Mouse (Mus musculus): ENCODE results near the gene Vps51.

The Vps51 gene

DNA sequence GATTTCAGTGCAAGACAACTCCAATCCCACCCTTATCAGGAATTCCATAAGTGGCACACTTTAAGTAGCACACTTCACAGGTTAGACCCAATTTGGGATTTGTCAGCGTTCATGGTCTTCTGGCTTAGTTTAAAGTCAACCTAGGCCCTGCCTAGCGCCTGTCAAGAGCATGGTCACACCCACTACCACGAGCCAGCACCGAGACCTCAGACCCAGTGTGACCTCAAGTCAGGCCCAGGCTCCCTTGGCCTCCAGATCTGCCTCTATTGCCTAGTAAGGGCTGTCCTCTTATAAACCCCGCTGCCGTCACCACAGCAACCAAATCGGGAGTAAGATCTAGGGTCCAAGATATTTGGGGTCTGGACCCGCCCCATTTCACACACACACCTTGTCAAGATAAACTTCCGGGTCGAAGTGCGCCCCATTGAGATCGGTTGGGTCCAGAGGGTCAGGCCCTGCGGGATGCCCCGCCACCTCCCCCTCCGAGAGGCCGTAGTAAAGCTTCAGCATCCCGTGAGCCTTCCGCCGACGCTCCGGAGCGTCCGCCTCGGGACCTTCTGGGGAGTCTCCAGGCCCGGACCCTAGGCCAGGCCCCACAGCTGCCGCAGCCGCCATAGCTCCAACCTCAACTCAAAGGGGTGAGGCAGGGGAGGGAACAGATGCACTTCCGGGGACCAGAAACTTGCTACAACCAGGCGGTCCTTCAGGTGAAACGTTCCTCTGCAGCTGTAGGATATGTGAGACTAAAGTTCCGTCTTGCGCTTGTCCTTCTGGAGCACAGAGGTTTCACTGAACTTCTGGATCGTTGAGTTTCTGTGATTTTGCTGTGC, at the start of gene Vps51:
Gene Vps51 (minus strand): TSS at position 668 of the 830 bp plus-strand sequence.
- peak; percentile 75 to 82 for DNase-seq (ENCODE audit: low spot score in 2 of 2)

DNA sequence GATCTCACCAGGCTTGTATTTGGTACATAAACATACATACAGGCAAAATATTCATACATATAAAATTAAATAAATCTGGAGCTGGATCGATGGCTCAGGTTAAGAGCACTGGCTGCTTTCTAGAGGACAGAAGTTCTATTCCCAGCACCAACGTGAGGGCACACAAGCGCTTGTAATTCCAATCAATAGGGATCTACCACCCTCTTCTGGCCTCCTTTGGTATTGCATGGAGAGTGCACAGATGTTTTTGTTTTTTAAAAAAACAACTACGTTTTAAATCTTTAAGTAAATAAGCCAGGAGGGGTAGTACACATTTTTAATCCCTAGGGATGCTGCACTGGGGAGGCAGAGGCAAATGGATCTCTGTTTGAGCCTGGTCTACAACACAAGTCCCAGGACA, 49.3 kb upstream of the Vps51 start:
- no peak for DNase-seq (ENCODE audit: low spot score in 2 of 2)

DNA sequence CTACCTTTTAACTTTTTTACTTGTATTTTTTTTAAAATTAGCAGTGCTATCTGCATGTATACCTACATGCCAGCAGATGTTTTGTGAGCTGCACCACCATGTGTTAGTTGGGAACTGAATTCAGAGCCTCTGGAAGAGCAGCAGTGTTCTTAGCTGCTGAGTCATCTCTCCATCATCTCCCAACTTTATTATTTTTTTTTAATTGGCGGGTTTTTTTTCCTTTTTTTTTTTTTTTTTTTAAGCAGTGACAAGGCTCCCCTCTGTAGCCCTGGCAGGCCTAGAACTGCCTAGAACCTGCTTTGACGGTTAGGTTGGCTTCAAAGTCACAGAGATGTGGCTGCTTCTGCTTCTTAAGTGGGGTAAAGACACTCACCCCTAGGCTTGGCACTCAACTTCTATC, 47.9 kb upstream of the Vps51 start:
- no peak for DNase-seq (ENCODE audit: low spot score in 2 of 2)

DNA sequence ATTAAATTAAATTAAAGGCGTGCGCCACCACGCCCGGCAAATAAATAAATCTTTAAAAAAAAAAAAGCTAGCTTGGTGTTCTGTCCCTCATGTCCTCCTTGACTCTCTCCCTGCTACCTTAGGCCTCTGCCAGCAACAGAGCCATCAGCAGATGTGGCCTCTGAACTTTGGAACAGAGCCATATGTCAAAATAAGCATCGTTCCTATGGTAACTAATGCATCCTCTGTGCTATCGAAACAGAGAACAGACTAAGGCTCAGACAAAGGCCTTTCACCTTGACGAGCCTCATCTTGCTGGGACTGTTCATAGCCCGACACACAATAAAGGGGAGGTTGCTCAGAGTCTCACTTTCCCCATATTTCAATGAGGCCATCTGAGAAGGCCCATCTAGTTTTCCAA, 46.3 kb upstream of the Vps51 start:
- DNase-seq (ENCODE audit: low spot score in 2 of 2), result no peak

DNA sequence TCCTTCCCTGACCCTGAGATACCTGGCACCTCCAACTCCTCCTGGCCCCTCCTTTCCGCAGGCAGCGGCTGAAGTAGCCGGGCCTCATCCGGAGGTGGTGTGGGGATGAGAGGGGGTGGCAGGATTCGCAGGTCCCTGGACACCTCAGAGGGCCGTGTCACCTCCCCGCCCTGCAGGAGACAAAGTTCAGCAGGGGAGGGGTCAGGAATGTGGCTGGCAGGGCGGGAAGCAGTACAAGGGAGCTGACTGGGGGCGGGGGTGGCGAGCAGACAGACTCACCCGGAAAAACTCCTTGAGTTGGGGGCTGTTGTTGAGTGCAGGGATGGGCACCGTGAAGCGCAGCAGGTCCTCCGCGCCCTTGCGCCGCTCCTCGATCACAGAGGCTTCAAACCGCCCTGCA, 44.7 kb upstream of the Vps51 start:
- DNase-seq (ENCODE audit: low spot score in 2 of 2), result no peak

DNA sequence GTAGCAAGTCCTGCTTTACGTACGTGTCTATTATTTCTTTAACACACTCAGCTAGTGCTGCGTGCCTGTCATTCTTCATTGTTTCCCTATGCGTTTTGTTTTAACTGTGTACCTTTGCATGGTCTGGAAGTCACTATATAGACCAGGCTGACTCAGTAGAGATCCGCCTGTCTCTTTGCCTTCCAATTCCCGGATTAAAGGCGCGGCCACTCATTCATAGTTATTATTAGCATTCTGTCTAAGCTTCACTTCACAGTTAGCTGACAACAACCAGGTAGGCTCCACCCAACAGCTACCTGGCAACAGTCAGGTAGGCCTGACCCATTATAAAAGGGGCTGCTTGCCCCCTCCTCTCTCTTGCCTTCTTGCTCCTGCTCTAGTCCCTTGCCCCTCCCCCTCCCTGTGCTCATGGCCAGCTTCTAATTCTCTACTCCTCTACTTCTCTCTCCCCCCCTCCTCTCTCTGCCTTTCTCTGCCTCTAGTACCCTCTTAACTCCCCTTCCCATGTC, 41.7 kb upstream of the Vps51 start:
- DNase-seq (ENCODE audit: low spot score in 2 of 2), result no peak

DNA sequence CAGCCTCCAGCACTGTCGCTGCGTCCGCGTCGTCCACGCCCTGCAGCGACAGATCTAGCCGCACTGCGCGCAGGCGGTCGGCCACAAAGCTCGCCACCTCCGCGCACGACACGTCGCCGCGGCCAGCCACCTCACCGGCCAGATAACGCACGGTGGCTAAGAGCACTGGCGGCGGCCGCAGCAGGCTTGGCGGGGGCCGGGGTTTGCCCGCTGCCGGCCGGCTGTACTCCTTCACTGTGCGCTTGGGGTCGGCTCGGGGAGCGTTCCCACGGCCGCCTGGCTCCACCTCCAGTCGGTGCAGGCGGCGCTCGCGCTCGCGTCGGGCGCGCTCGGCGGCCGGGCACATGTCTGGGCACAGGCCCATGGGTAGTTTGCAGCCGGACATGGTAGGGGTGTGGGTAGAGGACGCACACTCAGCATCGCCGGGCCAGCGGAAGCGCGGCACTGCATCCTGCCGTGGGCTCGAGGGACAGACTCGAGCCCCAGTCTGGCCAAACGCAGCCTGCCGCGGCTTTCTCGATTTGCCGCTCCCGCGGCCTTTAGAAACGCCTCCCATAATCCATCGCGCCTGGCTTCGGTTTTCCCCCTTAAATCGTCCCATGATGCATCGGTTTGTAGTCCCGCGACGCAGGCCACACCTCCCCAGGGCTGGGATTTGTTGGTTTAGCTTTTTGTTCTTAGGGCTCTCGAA, 41.1 kb upstream of the Vps51 start, which contains the start of gene Sac3d1:
Gene Sac3d1 (minus strand): TSS at position 665 of the 691 bp plus-strand sequence.
- DNase-seq (ENCODE audit: low spot score in 2 of 2), result peak; percentile 81 to 86

DNA sequence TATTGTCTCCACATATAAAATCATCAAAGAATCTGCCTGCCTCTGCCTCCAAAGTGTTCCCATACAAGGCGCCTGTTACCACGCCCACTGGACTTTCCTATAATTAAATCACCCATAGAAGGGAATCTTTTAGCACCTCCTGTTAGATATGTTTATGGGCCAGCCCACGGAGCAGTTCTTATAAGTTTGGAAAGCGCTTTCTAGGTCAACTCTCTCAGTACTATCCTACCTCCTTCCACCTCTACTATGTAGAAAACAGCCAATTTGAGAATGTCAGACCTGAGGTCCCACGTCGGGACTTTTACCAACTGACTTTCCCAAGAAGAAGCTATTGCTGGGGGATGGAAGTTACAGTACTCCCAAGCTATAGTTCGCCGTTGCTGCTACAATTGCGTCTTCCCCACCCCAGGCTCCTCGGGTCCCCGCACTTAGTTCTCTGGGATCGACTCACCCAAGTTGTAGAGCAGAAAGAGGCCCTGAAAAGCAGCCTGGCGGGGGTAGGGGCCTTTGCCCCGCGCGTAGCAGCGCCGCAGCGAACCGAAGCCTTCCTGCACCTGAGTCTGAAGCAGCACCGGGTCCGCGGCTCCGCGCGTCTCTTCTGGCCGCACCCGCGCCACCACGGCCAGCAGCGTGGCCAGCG, 40.4 kb upstream of the Vps51 start:
- DNase-seq (ENCODE audit: low spot score in 2 of 2), result no peak

DNA sequence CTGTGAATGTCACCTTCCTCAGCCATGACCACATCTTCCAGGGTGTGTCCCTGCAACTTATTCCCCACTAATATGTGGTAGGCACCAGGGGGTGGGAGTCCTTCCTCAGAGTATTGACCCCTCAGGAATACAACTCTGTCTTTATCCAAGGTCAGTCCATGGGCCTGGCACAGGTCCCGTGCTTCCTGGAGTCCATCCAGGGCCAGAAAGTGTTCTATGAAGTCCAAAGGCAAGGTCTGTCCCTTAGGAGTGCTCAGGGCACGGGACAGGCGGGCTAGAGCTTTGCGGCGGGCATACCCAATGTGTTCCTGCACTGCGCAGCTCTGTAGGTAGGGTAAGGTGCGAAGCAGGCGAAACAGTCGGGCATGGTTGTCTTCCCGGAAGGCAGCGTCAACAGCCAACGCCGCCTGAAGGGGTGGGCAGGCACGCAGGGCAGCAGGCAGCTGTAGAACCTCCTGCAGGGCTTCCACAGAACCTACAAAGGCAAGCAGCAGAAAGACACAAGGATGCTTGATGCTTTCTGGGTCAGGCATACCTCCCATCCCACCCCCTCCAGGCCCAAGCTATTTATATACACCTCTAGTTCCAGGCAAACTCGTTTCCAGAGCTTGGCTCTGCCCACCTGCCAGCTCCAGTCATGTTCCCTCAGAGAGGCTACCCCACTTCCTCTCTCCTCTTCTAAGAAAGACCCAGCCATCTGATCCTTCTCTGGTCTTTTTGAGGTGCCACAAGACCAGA, 39.3 kb upstream of the Vps51 start:
- no peak for DNase-seq (ENCODE audit: low spot score in 2 of 2)

DNA sequence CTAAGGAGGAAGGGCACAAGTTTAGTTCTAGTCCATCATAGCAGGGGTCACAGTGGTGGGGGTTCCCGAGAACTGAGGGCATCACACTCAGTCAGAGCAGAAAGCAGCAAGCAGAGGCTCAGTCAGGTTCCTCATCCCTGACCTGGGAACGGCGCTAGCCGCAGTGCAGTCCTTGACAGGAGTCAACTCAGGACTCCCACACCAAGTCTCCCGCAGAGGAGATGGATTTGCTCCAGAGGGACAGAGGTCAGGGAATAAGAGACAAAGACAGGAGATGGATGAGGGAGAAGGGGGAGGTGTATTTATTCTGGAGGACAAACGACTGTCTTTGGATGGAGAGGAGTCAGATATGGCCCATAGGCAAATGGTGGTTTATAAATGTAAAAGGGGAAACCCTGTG, 36.1 kb upstream of the Vps51 start:
- DNase-seq (ENCODE audit: low spot score in 2 of 2), result no peak

DNA sequence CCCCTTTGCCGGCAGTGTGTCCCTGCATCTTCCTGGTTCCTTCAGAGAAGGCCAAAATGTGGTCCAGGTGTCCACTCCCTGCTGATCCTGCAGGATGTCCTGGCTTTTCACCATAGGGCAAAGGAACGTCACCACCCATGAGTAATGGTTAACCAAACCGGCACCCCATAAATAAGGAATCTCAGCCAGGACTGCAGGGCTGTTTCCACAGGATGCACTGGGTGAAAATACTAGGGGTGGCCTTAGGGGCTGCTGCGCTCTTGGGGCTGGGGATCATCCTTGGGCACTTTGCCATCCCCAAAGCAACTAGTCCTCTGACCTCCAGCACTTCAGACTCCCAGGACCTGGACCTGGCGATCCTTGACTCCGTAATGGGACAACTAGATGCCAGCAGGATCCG, 28.6 kb upstream of the Vps51 start, which contains the start of gene Naaladl1:
Gene Naaladl1 (plus strand): TSS at position 197 of the 400 bp plus-strand sequence.
- DNase-seq (ENCODE audit: low spot score in 2 of 2), result no peak

DNA sequence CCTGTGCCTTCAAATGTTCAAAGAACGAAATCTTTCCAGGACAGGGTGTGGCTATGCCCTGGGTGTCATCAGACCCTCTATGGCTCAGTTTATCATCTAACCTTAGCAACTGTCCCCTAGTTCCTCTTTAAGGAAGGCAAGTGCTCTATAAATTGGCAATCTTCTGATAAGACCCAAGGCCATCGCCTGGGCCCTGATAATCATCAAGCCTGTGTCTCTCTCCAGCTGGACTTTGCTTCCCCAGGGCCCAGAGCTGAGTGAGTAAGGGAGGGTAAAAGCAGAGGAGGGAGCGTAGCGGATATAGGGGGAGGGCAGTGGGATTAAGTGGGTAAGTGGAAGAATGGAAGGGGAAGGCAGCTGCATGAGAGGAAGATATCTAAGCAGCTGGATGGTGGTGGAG, 27.4 kb upstream of the Vps51 start:
- DNase-seq (ENCODE audit: low spot score in 2 of 2), result no peak

DNA sequence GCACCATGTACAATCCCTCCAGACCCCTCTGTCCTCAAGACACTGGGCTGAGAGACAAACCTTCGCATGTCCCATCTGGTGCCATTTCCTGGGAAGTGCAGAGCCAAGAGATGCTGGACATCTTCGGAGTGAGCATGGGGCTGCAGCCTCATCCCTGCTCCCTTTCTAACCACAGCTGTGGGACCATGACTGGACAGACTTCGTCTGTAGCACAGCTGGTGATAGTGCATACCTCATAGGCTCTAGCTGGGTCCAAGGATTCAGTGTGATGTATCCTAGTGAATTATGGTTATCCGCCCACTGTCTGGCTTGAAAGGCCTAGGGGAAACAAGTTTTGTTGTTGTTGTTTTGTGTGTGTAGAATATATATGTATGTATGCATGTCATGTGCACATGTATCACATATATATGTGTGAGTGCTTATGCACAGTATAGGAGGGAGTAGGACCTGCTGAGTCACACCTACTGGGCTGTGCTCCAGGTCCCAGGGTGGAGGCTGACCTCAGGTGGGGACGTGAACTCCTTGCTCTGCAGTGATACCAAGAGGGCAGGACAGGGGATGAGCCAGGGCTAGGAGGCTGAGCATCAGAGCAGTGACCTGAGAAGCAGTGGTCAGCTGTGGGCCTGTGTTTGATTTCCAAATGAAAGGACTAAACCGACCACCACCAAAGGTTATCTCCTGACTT, 25.3 kb upstream of the Vps51 start:
- no peak for DNase-seq (ENCODE audit: low spot score in 2 of 2)

DNA sequence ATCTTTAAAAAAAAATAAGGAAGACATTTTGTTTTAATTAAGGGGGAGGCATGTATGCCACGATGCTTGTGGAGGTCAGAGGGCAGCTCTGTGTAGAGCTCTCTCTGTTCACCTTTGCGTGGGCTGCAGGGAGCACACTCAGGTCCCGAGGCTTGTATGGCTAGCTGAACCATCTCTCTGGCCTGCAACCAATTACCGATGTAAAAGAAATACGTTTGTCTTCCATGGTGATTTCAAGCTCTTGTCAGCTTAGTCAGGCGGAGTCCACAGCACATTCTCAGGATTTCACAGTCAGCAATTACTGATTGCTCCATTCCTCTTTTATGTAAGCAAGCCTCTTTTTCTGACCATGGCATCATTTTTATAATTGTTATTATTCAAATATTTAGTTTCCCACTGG, 24.2 kb upstream of the Vps51 start:
- no peak for DNase-seq (ENCODE audit: low spot score in 2 of 2)

DNA sequence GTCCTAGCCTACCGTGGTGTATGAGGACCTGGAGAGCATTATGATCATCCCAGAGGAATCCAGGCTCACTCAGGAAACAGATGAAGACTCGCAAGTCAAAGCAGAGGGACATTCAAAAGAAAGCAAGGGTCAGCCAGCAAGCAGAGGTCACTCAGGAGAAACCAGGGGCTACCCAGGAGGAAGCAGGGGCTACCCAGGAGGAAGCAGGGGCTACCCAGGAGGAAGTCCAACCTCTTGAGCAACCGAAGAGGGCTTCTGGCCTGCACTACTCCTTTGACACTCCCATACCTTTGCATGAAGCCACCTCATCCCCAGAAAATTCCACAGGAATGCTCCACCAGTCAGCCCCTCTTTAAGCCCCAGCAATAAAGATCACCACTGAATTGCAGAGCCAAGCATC, 20.8 kb upstream of the Vps51 start:
- no peak for DNase-seq (ENCODE audit: low spot score in 2 of 2)

DNA sequence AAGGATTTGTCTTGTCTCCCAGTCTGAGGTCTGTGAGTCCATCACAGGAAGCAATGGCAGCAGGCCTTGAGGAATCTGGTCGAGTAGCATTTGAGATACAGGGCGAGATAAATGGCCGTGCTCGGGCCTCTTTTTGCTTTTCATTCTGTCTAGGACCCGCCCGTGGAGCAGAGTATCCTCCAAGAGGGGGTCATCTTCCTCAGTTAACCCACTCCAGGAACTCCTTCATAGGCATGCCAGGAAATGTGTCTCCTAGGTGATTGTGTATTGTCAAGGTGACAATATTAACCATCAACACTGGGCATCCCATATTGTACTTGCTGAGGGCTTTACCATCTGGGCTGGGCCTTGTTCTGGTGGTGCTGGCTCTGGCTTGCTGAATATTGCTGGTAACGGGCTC, 17.1 kb upstream of the Vps51 start, which contains the start of gene AC131692.1:
Gene AC131692.1 (plus strand): TSS at position 301 of the 400 bp plus-strand sequence.
- DNase-seq (ENCODE audit: low spot score in 2 of 2), result no peak

DNA sequence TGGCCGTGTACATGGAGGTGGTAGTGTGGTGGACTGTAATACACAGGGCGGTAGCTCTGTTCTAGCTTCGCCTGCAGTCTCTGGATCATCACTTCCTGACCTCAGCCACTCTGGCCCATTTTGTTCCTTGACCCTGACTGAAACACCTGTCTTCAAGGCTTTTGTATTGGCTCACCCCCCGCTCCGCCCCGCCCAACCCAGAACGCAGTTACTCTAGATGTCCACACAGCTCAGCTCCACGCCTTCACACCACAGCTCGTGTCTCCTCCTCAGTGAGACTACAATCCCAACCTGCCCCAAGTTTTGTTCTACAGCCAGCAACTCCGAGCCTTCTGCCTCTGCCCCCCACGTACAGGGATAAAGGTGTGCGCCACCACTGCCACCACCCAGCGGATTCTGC, 11.8 kb upstream of the Vps51 start:
- no peak for DNase-seq (ENCODE audit: low spot score in 2 of 2)

DNA sequence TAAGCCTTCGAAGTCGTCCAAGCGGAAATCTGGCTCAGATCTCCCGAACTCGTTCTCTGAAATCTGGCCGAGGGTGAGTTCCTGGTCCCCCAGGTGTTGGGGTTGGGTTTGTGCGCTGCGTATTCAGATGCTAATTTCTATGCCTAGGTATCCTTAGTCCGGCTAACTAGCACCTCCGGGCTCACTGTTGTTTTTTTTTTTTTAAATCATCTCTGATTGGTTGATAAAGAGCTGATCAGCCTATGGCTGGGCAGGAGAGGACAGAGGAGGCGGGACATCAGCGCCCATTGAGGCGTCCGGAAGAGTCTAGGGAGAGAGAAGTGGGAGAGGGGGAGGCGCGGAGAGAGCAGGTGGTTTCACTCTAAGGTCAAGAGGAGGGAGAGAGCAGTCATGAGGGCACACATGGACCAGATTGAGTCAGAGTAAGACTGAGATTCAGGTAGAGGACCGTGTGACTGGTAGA, 8.4 kb upstream of the Vps51 start:
- peak in 1 of 2 experiments; percentile 48 for DNase-seq (ENCODE audit: low spot score in 2 of 2)

DNA sequence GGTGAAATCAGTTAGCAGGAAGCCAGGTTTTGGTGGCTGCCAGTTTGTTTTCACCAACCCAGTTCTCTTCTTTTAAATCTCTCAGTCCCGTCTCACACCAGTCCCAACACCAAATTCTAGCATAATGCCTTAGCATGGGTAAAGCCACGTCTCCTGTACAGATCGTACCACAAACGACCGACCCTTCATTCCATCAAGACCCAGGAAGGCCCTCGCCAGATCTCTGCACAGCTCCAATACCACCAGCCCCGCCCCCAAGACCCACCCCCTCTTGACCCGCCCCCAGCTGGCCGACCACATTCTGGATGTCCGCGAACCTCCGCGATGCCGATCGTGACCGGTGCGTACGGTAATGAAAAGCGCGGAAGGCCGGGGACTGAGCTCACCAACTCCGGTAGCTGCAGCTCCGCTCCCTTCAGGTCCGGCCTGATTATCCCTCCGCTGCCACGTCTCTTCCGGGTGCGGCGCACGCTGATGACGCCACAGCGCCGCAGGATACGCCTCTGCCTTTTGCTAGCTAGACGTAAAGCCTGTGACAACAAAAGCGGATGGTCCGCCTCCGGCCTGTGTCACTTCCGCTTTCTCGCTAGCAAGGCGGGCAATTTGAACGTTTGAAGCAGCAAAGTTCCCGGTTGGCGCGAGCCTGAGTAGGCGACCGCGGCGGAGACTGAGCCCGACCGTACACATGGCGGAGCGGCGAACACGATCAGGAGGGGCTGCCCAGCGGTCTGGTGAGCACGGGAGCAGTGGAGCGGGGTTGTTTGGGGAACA, 7.6 kb upstream of the Vps51 start, which contains the start of the genes Zfpl1 and Cdca5:
Gene Zfpl1 (minus strand): TSS at position 479 of the 771 bp plus-strand sequence.
Gene Cdca5 (plus strand): TSS at position 506 of the 771 bp plus-strand sequence.
- DNase-seq (ENCODE audit: low spot score in 2 of 2), result peak; percentile 96 to 97

DNA sequence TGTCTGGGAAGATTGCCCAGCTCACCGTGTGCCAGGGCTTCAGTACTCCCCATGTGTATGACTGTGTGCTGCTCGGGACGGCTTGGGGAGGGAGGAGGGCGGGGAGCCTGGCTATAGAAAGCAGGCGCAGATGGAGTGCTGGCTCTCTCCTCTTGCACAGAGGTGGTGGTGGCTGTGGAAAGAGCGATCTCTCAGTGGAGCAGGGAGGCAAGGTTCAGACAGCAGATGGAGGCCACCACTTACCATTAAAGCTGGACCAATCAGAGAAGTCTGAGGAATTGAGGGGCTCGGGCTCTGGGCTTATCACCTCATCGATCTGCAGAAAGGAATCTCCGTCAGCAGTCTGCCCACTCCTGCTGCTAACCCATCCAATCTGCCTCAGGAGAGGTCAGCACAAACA, 5.1 kb upstream of the Vps51 start, which contains the start of gene Gm28374:
Gene Gm28374 (minus strand): TSS at position 101 of the 400 bp plus-strand sequence.
- DNase-seq (ENCODE audit: low spot score in 2 of 2), result no peak
